Mouse (Mus musculus) ES-Bruce4 (cell line): ENCODE measurements around the gene Ccl22. TPM values are rescaled to one million over a fixed set of nuclear protein-coding genes. Genes with fewer than 3 reads are reported as not detected.

Experiments
- H3K27ac ChIP-seq: 2 replicates; pipeline ENCODE4 v1.5.1; 2012; ENCODE audit warnings: low read length, inconsistent platforms; ENCODE audit not compliant: insufficient read depth
- H3K27me3 ChIP-seq: 2 replicates; pipeline ENCODE4 v1.6.1; 2012; ENCODE audit warnings: mild to moderate bottlenecking, low read length, inconsistent platforms; ENCODE audit not compliant: control insufficient read depth, poor library complexity, insufficient read depth, severe bottlenecking
- H3K36me3 ChIP-seq: 2 replicates; pipeline ENCODE4 v1.6.1; 2012; ENCODE audit warnings: inconsistent platforms, mild to moderate bottlenecking, low read length, moderate library complexity; ENCODE audit not compliant: control insufficient read depth, poor library complexity, insufficient read depth, severe bottlenecking
- H3K4me1 ChIP-seq: one replicate; pipeline ENCODE4 v1.8.1; 2011; ENCODE audit warnings: low read length; ENCODE audit not compliant: control insufficient read depth, insufficient read depth
- H3K4me3 ChIP-seq: 2 replicates; pipeline ENCODE4 v1.5.1; 2011; ENCODE audit warnings: low read depth, mild to moderate bottlenecking, low read length
- H3K9ac ChIP-seq: 2 replicates; pipeline ENCODE4 v1.6.1; 2012; ENCODE audit warnings: low read depth, mild to moderate bottlenecking, inconsistent platforms; ENCODE audit not compliant: poor library complexity, severe bottlenecking
- H3K9me3 ChIP-seq: replicated peaks from 2 replicates; pipeline ENCODE4 v1.6.1; 2012; ENCODE audit warnings: mild to moderate bottlenecking, low read length, inconsistent platforms; ENCODE audit not compliant: control insufficient read depth, poor library complexity, insufficient read depth, severe bottlenecking
- CTCF ChIP-seq: IDR thresholded peaks from one replicate; pipeline ENCODE4 v1.8.1; 2011; ENCODE audit warnings: low read depth, low read length
- EP300 ChIP-seq: IDR thresholded peaks from 2 replicates; pipeline ENCODE4 v1.6.1; 2011; ENCODE audit warnings: low read depth, low read length; ENCODE audit not compliant: insufficient read depth
- POLR2A ChIP-seq: IDR thresholded peaks from one replicate; pipeline ENCODE4 v1.8.1; 2011; ENCODE audit warnings: low read length; ENCODE audit not compliant: insufficient read depth
- polyA plus RNA-seq: library from polyadenylated mRNA; stranded (reverse); fragments of >200 nt; gene quantifications from 2 replicates; pipeline ENCODE4 v1.2.4, GENCODE M21; 2011; ENCODE audit warnings: low read depth; ENCODE audit not compliant: missing spikeins, insufficient read depth, insufficient read length

Gene Ccl22
- polyA plus RNA-seq, 1 experiment = not detected

- Histone ChIP-seq H3K9ac (no peak overlapping the region), H3K27me3 (no peaks in the 10 kb centered on the region), H3K4me3 (no peak overlapping the region), H3K4me1 (no peaks in the 10 kb centered on the region), H3K36me3 (no peaks in the 10 kb centered on the region), H3K9me3 (no peaks in the 10 kb centered on the region), H3K27ac (no peak overlapping the region)
- TF ChIP-seq EP300 = no peak
- no peak for TF ChIP-seq CTCF
- TF ChIP-seq POLR2A = no peak
These were observed 4.8 kb upstream of the Ccl22 start for GRCm38 (mm10) chr8:94740591-94740990.

GRCm38 (mm10) chr8:94741726-94742125 is 3.7 kb upstream of the Ccl22 start:
- H3K36me3 ChIP-seq = no peaks in the 10 kb centered on the region
- H3K4me1 ChIP-seq = no peaks in the 10 kb centered on the region
- H3K27me3 ChIP-seq = no peaks in the 10 kb centered on the region
- H3K9ac ChIP-seq = no peak overlapping the region
- no peak overlapping the region for H3K4me3 ChIP-seq
- no peak for TF ChIP-seq CTCF
- no peaks in the 10 kb centered on the region for H3K9me3 ChIP-seq
- no peak overlapping the region for H3K27ac ChIP-seq

GRCm38 (mm10) chr8:94744484-94744883 is 906 bp upstream of the Ccl22 start:
- TF ChIP-seq CTCF = no peak
- TF ChIP-seq EP300 = no peak
- TF ChIP-seq POLR2A = no peak
- H3K9me3 ChIP-seq = no peaks in the 10 kb centered on the region
- no peaks in the 10 kb centered on the region for H3K27me3 ChIP-seq
- no peaks in the 10 kb centered on the region for H3K4me1 ChIP-seq
- no peak overlapping the region for H3K4me3 ChIP-seq
- no peak overlapping the region for H3K9ac ChIP-seq
- no peaks in the 10 kb centered on the region for H3K36me3 ChIP-seq
- H3K27ac ChIP-seq = no peak overlapping the region

- H3K4me3 ChIP-seq = no peak overlapping the region
- no peaks in the 10 kb centered on the region for H3K9me3 ChIP-seq
- no peak overlapping the region for H3K27ac ChIP-seq
- no peak for TF ChIP-seq CTCF
- TF ChIP-seq EP300 = no peak
- TF ChIP-seq POLR2A = no peak
- no peaks in the 10 kb centered on the region for H3K36me3 ChIP-seq
- no peak overlapping the region for H3K9ac ChIP-seq
- no peaks in the 10 kb centered on the region for H3K4me1 ChIP-seq
- no peaks in the 10 kb centered on the region for H3K27me3 ChIP-seq
These were observed 418 bp upstream of the Ccl22 start for GRCm38 (mm10) chr8:94744972-94745371.

GRCm38 (mm10) chr8:94746832-94747231 is 1.4 kb downstream of the Ccl22 start:
- TF ChIP-seq CTCF (no peak), EP300 (no peak), POLR2A (no peak)
- Histone ChIP-seq H3K9ac (no peak overlapping the region), H3K4me1 (no peaks in the 10 kb centered on the region), H3K9me3 (no peaks in the 10 kb centered on the region), H3K4me3 (no peak overlapping the region), H3K36me3 (no peaks in the 10 kb centered on the region), H3K27ac (no peak overlapping the region), H3K27me3 (no peaks in the 10 kb centered on the region)

GRCm38 (mm10) chr8:94748363-94748762 is 3.0 kb downstream of the Ccl22 start:
- no peak overlapping the region for H3K27ac ChIP-seq
- no peaks in the 10 kb centered on the region for H3K9me3 ChIP-seq
- H3K4me1 ChIP-seq = no peaks in the 10 kb centered on the region
- H3K9ac ChIP-seq = no peak overlapping the region
- no peak overlapping the region for H3K4me3 ChIP-seq
- no peak for TF ChIP-seq CTCF
- no peak for TF ChIP-seq POLR2A
- H3K27me3 ChIP-seq = no peaks in the 10 kb centered on the region
- no peaks in the 10 kb centered on the region for H3K36me3 ChIP-seq

GRCm38 (mm10) chr8:94749942-94750341 is 4.6 kb downstream of the Ccl22 start:
- Histone ChIP-seq H3K4me3 (no peak overlapping the region), H3K27me3 (no peaks in the 10 kb centered on the region), H3K4me1 (no peaks in the 10 kb centered on the region), H3K36me3 (no peaks in the 10 kb centered on the region), H3K9me3 (no peaks in the 10 kb centered on the region), H3K27ac (no peak overlapping the region), H3K9ac (no peak overlapping the region)
- no peak for TF ChIP-seq POLR2A
- TF ChIP-seq EP300 = no peak
- no peak for TF ChIP-seq CTCF
